Mouse (Mus musculus) cerebellum, adult 8-10 months (tissue): ENCODE results near the gene Jmjd7.

ENCODE experiments used
- DNase-seq: peaks from one replicate; pipeline ENCODE4 v3.0.0; 2022

Gene Jmjd7

DNA sequence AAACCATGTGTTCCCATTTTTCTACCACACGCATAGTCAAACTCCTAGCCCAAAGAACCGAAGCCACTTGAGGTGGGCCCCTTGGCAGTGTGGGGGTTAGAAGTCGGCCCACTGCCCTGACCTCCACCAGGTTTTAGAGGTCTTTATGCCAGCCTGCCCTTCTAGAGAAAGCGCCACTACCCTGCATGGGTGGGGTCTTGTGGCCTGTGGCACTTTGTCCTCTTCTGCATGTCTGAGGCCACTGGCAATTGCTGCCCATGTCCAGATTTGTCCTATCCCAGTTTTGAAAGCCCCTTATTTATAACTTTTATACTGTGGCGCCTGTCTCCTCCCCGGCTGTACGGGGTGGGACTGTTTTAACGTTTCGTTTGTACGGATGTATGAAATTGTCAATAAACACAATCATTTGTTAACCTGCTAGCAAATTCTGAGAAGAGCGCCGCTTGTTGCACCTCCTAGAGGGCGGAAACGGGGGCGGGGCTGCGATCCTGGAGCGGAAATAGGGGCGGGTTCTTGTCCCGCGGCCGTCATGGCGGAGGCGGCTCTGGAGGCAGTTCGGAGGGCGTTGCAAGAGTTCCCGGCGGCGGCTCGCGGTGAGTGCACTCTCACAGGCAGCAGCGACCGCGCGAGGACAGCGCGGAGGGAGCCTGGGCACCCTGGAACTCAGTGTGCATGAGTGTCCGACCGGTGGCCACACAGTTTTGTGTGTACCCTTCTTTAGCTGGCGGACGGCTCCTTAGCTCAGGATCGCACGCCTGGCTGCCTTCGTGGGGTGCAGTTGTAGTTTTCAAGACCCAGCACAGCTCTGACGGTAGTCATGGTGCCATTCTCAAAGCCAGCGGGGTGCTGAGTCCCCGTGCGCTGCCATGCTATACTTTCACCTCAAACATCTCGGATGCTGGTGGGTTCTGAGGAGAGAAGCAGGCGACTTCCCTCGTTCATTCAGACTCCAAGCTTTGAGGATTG, at the start of gene Jmjd7, which contains the start of gene Gm28042:
TSS of gene Jmjd7 (plus strand) at position 500 of the 966 bp plus-strand sequence.
TSS of gene Gm28042 (plus strand) at position 510 of the 966 bp plus-strand sequence.
- peak; percentile 86 for DNase-seq

DNA sequence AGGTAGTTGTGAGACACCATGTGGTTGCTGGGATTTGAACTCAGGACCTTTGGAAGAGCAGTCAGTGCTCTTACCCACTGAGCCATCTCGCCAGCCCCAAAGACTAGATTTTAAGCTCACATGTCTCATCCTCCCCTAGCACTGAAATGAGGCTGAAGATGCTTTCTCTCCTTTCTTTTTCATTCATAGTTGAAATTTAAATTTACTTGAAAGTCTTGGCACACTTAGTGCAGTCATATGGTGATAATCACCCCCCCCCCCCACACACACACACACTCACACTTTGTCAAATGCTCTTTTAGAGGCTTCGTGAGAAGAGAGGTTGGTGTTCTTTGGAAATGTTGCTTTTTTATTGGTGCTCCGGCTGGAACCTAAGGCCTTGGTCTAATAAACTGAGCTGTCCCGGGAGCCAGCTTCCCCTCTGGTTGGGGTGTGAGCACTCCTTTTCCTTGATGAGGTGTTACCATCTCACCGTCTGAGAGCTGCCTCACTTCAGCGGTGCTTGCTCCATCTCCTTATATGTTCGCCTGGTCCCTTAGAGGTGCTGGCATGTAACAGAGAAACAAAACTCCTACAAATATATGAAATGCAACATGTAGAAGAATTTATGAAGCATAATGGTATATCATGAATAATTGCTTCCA, 46.8 kb upstream of the Jmjd7 start:
- DNase-seq: no peak

DNA sequence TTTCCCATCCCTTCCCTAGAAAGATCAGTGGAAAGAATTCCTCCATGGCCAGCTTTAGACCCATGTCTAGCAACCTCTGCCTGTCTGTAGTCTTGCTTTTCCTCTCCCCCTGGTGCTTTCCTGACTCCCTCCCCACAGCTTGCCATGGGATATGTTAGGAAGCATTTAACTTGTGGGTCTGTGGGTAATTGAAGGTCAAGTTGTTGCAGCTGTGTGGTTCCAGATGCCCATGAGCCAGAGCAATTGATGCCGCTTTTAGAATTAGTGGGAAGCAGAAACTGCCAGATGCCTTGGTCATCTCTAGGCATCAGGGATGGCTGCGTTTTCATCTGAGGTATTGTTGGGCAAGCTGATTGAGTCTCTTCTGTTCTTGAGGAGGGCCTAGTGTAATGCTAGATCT, 45.7 kb upstream of the Jmjd7 start:
- DNase-seq: no peak

DNA sequence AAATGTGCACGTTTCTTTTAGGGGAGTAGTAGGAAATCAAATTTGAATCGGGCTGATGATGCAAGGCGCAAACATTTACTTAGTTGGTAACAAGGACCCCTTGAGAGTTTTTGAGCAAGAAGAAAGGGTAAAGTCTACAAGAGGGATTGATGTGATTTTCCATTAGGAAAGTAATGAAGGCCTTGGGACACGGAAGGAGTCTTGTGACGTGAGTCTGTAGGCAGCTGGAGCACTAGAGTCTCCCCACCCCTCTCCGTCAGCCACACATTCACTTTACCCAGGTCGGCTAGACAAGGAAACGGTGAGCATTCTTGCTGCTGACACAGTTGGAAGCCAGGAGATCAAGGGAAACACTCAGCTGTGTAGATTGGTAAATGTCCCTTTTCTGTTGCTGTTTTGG, 41.4 kb upstream of the Jmjd7 start:
- no peak for DNase-seq

DNA sequence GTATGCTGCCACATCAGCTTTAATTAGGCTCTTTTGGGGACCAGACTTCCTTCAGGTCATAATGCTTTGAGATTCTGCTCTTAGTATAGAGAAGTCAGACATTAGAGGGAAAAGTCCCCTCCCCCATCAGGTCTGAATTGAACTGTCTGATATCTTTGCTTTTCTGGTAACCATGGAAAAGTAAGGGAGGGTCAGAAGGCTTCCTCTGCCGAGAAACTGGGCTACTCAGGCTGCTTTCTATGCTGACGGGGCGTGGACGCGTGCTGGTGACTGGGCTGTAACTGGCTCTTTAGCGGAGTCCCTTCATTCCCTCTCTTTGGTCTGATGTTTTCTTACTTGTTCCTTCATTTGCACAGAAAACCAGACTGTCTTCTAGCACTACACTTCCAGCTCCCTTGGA, 40.9 kb upstream of the Jmjd7 start:
- DNase-seq: no peak

DNA sequence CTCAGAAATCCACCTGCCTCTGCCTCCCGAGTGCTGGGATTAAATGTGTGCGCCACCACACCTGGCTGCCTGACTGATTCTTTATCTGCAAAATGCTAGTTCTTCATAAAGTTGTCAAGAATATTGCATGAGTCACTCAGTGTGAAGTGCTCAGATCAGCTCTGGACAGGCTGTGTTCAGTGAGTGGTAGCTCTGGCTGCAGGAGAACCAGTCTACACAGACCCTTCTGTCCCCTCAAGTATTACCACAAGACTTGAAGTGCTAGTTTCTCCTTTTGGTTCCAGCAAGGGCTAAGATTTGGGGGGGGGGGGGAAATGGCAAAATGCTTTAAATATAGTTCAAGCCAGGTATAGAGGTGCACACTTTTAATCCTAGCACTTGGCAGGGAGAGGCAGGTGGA, 39.8 kb upstream of the Jmjd7 start:
- no peak for DNase-seq

DNA sequence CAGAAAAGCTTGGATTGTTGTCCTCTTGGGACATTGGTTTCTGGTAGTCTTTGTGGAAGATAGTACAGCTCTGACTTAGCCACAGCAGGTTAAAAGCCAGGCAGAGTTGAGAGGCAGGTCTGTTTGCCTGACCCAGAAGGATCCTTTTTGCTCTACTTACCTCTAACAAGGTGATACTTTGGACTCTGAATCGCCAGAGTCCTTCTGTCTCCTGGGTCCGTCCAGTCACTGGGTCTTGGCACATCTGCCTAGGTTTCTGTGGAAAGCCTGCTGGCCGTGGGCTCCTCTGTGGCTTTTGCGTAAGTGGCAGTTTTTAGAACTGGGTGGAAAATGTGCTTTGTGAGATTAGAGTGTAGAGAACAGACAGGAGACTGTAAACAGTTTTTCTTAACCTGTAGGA, 38.3 kb upstream of the Jmjd7 start:
- DNase-seq: no peak

DNA sequence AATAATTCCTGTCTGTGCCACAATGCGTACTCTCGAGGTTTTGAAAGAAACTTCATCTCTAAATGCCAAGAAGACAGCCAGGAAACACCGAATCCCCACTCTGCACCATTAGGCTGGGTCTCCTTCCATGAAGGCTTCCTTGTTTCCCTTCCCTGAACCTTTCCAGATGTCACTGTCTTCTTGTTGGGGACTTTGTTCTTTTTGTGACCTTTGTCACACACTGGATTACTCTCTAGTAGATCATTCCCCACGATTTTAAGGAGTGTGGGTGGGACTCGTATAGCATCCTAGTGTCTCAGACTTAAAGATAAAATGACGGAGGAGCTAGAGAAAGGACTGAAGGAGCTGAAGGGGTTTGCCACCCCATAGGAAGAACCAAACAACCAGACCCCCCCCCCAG, 36.4 kb upstream of the Jmjd7 start:
- no peak for DNase-seq

DNA sequence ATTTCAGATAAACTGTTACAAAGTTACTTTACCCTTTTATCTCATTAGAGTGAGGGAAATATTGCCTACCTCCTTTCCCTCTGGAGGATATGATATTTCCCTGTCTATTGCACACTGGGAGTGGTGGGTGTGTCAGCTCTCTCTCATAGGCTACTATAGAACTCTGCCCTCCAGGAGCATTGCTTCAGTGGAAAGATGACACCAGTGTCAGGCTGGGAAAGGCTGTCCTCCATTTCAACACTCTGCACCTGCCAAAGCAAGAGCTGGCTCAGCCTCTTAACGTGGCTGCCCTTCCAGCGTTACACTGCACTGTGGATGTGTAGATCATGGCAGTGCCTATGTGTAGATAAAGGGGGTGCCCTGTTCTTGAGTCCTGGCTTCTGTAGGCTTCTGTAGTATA, 34.9 kb upstream of the Jmjd7 start:
- DNase-seq: no peak

DNA sequence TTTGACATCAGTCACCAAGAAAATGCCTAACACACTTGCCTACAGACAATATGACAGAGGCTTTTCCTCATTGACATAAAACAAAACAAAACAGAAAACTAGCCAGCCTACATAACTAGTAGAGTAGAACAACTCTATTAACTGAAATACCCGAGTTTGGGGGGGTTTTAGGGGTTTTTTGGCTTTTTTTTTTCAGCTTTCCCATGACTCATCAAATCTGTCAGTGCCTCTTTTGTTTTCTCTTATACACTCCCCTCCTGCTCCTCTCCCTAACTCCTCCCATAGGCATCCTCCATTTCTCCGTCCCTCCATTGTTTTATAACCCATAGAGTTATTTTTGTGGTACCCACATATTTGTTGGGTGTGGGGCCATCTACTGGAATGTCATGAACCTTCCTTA, 33.8 kb upstream of the Jmjd7 start:
- DNase-seq: no peak

DNA sequence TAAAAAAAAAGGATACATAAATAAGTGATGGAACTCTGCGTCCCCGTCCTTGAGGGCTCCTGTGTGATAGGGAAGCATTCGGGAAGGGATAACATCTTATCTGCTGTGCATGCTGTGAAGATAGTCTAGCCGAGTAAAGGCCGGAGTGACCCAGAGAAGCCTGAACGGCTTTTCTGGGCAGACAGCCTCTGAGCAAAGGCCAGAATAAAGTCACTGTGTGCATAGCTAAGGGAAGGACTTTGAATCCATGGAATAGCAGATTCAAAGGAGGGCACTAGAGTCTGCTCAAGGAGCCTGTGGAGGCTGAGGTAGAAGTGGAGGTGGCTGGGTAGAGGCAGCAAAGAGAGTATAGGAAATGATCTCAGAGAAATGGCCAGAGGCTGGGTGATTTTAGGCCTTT, 32.4 kb upstream of the Jmjd7 start:
- DNase-seq: no peak

DNA sequence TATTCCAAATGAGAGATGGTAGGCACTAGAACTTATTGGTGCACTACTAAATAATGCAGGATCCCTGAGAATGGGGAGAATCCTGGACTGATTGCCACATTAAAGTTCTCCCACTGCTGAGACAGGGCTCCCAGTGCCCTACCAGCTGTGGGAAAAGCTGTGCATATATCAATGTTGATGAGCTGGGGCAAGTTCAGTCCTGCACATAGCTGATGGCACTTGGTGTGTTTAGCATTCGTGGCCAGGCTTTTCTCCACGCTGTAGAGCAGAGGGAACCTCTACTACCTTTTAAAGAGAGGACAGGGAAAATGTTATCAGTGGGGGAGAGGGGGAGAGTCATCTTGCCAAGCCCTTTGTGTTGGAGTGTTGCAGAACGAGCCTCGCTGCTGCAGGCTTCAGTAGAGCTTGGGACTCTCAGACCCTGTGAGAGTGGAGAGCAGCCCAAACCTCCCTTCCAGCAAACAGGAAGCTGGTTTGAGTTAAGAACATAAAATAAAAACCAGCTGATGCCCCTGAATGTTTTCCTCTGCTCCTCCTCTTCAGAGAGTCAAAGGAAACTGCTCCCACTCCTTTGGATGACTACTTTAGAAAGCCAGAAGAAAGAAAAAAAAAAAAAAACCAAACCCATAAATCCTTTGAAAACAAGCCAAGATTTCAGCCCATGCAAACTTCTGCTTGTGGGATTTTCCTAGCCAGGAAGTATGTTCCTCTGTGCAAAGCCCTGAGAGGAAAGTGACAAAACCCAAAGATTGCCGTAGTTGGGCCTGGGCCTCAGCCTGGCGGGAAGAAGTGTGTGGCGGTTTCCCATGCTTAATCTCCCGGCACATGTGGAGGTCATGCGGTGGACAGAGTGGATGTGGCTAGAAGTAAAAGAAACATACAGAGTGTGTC, 31.6 kb upstream of the Jmjd7 start:
- DNase-seq: no peak

DNA sequence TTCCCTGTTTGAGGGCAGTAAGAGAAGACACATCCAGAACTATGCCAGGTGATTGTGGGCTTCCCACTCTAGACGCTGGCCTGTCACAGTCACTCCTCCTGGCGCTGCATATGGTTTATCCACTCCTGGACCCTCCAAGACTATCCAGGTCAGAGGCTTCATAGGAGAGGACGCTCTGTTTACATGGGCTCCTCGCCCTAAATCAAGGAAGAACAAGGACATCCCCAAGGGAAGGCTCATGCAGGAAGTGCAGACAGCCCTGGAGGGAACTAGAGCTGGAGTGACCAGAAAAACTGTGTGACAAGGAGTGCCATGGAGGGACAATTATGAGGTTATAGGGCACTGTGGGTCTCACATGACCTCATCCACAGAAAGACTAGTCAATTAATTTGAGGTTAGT, 29.9 kb upstream of the Jmjd7 start:
- DNase-seq: no peak

DNA sequence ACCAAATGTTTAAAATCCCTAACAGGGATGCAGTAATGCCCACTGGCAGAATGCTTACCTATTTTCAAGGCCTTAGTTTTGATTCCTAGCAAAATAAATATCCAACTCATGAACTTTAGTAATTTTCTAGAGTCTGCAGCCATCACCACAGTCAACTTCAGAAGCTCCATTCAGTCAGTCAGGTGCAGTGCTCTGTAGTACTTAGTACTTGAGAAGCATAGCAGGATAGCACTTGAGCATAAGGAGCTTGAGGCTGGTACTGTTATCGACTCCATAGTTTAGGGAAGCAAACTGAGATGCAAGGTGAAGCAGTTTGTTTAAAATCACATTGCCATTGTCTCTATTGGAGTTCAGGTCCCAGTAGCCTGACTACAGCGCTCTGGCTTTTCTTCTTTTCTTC, 27.6 kb upstream of the Jmjd7 start:
- DNase-seq: no peak

DNA sequence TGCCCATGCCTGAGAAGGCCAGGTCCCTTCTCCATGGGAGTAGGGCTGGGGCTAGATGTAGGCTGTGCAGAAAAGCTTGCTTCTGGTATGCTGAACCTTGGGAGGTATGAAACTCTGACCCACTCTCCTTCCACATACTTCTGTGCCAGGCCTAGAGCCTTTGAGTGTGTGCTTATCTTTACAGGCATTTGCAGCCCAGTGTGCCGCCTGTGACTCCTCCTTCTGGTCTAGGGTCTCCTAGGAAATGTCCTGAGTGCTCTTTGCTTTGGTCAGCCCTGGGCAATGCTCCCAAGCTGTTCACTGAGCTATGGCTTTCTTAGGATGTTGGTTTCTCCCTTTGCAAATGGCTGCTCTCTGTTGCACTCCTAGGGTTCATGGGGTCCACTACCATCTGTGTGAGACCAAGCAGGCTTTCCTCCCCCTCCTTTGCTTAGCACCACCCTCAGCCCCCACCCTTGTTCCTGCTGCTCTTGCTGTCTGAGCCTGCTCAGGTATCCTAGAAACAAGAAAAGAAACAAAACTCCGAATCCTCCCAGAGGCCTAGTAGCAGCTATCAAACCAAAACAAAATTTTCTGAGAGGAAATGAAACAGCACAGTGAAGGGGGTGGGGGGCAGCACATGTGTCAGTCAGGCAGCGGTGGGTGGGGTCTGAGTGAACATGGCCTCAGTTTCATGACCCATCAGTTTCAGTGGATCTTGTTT, 26.2 kb upstream of the Jmjd7 start:
- DNase-seq: no peak

DNA sequence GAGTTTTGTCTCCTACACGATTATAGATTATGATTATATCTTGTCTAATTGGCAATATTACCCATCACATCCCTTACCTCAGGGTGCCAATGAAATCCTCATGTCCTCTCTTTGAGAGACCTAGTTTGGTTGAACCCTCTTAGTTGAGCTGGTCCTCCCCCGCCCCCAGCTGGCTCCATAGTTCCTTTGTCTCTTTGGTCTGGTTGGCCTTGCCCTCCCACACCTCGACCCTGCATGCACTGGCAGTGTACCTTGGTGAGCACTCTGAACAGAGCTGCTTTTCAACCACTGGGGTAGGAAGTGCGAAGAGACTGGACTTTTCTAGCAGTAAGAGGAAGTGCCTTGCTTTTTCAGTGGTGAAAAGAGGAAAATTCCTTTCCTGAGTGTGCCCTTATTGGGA, 25.3 kb upstream of the Jmjd7 start:
- no peak for DNase-seq

DNA sequence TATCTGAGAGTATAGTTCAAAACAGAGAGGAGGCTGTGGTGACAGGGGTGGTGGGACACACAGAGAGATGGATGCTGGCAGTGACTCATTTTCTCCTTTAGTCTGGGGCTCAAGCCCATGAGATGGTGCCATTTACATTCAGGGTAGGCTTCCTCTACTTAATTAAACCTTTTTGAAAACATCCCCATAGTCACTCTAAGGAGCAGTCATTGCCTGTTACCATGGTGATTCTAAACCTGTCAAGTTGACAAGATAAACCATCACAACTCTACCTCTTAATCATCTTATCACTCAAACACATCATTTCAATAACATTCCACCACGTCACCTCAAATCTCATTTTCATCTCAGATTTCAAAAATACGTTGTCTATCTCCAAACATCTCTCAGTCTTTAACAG, 23.3 kb upstream of the Jmjd7 start:
- DNase-seq: no peak

DNA sequence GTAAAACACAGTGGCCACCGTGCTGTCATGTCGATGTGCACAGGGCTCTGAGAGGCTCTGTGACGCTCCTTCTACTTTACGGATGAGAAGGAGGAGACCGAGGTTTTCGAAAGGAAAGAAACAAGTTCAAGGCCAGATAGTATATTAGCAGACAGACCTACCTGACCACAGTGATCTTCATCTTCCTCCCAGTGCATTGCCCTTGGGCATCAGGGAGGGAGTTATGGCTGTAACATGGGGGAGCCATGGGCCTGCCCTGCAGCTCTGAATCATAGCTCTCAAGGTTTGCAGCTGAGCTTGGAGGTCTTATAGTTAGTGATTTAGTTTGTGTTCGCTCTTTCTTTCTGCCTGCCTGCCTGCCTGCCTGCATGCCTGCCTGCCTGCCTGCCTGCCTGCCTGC, 20.6 kb upstream of the Jmjd7 start:
- no peak for DNase-seq

DNA sequence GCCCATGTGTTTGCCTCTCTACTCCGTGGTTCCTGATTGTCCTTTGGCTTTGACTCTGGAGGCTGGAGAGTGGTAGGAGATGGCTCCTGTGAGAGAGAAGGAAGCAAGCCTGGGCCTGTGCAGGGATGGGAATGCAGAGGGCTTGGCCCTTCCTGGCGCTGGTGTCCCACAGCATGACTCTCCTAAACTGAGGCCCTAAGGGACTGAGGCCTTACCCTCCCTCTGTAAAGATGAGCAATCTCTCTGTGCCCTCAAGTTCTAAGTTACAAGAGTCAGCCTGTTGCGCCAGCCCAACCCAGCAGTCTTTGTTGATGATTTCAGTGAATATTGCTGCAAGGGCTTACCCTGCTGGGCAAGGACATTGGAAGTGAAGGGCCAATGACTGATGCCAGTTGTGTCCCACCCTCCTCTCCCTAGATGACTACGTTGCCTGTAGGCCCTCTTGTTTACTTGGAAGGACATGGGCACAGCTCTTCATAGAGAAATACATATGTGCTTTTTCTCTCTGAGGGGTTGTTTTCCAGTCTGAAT, 19.5 kb upstream of the Jmjd7 start:
- DNase-seq: no peak

DNA sequence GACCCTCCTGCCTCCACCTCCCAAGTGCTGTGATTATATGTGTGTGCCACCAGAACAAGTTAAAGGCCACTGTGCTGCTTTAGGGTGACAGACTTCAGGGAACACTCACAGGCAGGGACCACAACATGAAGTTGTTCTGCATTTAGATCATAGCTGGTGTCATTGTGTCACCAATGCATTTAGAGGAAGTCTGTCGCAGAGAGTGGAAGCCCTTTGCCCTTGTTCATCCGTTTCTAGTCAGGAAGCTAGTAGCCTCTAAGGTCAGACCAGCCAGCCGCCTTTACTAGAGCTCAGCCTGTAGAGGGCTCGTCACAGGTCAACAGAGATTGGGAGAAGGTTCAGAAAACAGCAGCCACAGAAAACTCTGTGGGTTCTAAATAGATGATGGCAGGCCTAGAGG, 18.6 kb upstream of the Jmjd7 start:
- no peak for DNase-seq

DNA sequence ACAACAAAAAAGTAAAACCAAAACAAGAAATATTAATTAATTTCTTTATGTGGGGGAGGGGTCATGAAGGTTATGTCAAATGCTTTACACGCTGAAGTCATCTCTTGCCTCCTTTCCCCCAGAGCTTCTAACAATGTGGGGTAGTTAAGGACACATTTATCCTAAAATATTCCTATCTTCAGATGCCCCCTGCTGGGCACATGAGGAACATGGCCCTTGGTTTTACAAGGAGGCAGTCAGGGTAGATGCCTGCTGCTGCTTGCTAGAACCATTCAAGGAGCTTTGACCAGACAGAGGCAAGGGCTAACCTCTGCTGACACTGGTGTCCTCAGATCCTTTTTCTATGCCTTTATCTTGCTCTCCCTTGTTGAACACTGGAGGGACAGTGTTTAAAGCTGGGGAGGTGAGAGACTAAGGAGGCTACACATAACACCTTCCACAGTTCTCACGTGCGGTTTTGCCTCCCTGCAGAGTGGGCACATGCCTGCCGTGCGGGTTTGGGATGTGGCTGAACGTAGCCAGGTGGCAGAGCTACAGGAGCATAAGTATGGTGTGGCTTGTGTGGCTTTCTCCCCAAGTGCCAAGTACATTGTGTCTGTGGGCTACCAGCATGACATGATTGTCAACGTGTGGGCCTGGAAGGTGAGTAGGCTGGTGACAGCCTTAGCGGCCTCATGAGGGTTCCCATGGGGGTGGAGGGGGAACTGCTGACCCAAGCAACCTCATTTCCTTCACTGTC, 15.7 kb upstream of the Jmjd7 start:
- DNase-seq: peak; percentile 41

DNA sequence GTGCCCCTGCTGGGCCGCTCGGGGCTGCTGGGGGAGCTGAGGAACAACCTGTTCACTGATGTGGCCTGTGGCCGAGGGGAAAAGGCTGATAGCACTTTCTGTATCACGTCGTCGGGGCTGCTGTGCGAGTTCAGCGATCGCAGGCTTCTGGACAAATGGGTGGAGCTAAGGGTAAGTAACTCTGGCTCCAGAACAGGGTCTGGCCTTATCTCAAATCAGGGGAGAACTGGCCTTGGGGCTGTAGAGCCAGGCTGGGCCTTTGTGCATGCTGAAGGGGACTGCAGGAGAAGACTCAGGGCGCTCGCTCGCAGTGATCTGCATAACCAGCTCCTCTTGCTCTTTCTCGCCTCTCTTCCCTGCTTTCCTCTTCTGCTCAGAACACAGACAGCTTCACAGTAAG, 14.4 kb upstream of the Jmjd7 start:
- DNase-seq: no peak
